Mouse (Mus musculus) cerebellum, adult 9-11 months (tissue): ENCODE measurements at regions not wholly inside any gene's neighbourhood (a gene's known extent, or its start where the extent isn't known, plus 50 kb on each side); places are given as distances from the start of the nearest gene placed in this dataset.

ENCODE experiments used
- DNase-seq: peaks from one replicate; pipeline ENCODE4 v3.0.0; 2022

DNA sequence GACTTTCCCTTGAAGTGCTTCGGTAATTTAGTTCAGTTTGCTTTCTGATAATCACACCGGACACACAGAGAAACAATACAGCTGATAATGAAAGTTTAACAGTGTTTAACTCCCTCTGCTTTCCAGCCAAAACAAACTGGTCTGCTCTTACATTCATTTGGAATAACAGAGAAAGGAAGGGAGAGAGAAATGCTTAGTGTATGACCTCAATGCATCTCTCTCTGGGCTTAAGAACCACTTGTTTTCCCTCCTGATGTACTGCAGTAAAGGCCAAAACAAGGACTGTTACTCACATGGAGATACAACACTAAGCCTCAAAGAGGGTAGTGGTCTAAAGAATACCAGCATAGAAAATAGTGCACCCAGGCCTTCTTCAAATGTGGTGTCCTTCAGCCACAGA, 478.9 kb downstream of the Efnb2 start:
- no peak for DNase-seq

DNA sequence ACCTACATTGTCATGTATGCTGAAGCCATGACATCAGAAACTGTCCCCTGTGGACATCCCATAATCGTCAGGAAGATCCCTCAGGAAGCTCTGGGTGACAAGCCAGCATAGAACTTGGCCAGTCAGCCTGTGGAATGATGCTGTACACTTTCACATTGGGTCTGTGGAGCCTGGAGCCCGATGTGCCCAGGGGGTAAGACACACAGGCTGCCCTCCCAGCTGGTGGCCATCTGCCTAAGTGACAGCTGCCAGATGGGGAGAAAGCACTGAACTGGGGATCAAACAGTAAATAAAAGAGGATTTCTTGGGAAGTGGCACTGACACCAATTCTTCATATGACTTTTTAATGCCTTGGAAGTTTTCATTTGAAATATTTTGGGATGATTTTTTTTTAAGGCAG, 486.8 kb downstream of the Efnb2 start:
- DNase-seq: peak; percentile 7

DNA sequence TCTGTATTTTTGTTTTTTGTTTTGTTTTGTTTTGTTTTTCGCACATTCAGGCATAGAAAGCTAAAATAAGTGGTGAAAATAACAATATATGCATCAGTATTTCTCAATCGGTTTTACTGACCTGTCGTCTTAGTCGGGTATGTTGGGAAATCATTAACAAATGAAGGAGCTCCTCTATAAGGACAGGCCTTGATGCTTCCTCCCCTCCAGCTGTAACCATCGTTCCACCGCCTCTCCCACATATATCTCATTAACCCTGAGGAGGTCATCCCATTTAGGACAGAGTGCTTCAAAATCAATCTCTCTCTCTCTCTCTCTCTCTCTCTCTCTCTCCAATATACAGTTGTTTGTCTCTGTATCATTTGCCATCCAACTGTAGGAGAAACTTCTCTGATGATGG, 492.4 kb downstream of the Efnb2 start:
- DNase-seq: no peak

DNA sequence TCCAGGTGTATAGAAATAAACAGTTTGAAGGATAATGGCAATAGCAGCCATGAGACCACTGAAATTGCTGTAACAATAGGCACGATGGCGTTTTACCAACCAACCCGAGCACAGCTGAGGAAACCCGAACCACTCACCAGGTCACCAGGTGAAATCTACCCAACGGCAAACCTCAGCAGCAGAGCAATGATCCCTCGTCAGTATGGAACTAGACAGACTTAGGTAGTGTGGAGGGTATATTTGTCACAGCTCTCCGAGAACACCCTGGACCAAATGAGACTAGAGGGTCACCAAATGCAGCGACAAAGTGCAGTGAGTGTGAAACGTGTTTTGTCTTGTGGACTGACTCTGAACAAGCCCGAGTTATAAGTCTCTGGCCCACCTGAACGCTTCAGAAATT, 492.8 kb downstream of the Efnb2 start:
- no peak for DNase-seq

DNA sequence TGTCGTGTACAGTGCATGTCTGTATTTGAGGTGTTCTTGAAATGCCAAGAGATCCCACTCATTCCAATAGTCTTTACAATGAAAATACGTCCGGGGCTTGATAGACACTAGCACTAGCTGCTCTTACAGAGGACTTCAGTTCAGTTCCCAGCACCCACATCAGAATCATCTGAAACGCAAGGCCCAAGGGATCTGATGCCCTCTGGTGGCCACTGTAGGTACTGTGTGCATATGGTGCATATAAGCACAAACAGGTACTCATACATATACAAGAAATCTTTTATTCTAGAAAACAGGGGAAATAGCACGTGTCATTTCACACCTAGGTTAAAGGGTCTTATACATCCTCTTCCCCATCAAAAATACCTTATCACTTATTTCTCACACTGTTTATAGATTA, 513.5 kb downstream of the Efnb2 start:
- no peak for DNase-seq

DNA sequence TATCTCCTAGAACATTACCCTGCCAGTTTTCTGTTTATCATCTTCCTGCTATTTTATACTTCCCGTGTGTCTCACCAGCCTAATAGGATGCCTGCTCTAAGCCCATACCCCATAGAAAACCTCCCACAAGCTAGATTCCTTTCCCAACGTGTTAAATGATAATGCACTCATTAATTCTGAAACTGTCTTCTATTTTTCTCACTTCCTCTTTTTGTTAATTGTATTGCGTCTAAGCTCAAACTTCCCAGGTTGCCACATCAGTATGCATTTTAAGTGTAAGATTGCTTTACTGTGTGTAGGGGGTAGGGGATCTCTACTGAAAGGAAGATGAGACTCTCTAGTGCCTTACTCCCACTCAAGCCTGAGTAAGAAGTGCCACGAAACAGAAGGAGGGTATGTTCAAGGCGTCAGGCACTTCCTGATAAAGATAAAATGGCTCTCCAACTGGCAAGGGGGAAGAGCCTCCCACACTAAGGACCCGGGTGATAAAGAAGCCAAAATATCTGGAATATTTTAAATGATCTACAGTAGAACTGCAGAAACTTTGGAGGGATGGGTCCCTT, 518.0 kb downstream of the Efnb2 start:
- DNase-seq: no peak

DNA sequence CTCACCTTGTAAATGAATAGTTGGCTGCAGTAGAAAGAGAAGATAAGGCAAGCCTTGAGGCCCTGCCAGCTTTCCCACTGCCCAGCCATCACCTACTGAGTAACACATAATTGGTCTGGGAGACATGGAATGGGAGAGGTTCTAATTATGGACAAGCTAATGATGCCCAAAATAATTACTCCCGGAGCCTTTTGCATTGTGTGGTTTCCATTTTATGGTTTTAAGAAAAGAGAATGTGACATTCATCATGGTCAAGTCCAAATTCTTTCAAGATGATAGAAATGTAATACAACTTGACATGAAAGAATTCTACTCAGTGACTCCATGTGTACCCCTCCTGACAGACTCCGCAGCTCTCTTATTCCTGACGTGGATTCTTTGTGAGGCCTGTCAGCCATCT, 518.6 kb downstream of the Efnb2 start:
- DNase-seq: no peak

DNA sequence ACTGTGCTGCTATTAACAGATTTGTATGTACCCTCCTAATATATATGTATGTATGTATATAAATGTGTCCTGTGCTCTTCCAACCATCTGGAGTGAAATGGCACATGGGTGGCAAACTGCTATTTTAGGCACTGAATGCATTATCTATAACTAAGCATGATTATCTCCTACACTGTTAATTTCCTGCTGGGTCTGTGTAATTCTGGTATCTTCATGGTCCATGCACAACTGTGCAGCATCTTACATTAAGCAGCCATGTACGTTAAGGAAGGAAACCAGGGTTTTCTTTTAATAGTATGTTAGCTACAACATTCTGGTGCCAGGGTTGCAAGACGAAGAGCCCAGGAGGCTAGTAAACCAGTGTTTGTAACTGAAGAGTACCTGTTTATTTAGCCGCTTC, 521.3 kb downstream of the Efnb2 start:
- no peak for DNase-seq

DNA sequence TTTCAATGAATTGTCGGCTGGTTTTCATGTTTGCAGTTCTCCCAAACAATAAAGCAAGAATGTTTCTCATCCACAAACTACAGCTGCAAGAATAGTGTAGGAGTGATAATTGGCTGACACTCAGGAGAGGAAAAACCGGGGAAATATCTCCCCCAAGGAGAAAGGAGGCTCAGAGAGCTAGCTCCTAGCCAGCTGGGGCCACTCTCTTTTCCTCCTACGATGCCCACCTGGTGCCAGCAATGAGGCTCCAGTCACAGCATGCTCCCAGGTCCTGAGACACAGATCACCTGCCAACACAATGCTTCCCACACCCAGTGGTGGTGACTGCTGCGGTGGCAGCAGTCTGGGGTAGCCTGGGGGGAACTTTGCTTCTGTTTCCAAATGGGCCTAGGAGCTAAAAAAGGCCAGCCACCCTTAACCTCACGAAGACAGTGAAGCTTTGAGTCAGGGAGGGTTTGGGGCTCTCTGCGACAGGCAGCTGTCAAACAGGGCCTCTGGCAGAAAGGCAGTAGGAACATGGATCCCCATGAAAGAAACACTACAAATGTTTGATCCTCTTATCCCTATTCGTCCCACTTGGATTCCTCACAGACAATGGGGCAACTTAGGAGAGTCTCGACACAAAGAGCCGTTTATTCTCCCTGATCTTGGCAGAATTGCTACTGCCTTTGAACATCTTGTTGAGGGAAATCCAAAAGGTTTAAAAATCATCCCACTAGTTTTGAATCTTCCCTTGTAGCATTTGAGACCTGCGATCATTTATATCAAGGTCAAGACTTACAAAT, 527.8 kb downstream of the Efnb2 start:
- no peak for DNase-seq

DNA sequence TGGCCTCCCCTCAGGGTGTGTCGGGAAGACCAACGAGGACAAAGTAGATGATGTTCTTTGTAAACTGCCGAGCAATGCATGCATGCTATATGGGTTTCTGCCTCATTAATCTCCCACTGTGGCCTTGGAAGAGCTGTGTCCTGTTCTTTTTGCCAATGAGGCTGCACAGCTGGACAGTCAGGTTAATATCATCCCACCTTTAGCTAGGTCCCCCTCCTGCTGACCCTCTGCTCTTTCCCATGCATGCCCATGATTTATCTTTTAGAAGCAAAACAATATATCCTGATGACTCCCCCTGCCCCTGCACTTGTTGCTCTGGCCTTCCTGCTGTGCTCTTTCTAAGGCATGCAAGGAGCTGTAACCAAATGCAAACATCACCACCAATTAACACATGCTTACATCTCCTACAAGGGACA, 529.1 kb downstream of the Efnb2 start:
- no peak for DNase-seq

DNA sequence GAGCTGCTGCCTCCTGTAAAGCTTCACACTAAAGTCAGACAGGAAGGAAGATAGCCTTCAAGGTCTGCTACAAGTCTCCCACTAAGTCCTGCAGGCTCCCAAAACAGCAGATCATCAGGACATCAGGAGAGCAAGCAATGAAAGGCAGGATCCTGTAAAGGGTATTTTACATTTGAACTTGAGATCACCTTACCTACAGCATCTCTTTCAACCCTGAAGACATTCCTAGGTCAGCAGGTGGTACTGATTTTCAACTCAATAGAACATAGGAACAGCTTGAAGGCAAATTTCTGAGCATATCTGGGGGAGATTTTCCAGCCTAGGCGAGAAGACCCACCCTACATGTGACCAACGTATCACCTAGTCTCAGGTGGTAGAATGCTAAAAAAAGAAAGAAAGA, 530.2 kb downstream of the Efnb2 start:
- no peak for DNase-seq

DNA sequence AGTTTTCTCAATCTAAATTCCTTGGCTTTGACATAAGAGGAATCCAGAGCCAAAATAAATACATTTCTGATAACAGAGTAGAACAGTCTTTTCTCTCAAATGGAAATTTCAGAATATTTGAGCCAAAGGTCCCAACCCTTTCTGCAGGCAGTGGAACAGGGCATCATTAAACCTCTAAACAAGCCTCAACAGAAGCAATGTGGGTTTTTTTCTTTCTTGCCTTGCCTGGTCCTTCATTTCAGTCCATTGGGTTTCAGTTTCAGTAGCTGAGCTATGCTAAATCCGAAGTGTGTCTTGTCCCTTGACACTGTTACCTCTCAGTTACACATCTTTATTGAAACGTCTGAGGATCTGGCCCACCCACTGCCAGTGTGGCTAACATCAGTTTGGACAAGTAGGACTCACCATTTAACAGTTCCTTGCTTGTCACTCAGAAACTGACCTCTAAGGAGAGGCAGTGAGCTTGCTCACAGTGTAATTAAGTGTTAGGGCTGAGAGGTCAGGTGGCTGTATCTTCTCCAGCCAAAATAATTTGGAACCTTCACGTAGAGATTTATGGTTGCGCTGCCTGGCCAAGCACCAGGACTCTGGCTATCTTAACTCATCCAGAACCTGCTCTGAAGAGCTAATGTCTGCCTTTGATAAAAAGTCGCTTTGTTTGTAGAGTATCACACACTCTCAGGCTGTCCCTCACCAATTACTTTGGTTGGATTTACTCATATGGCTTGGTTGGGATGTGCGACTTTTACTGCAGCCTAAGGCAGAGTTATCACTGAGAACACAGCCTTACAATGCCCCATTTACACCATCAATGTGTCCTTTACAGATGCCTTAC, 545.2 kb downstream of the Efnb2 start:
- no peak for DNase-seq

DNA sequence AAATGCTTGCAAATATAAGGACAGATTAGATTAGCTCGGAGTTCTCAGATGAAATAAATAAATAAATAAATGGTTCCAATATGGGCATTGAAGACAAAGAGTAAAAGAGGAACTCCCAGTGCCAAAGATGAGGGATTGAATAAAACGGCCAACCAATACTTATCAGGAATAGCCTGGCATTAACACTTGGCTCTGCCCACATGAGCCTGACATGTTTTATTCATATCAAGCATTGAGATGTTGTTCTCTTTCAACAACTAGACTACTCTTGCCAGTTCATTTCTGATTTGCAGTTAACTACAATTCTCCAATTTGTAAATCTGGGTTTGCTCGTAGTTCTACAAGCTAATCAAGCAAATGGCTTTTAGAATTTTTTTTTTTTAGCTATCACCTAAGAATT, 546.4 kb downstream of the Efnb2 start:
- no peak for DNase-seq

DNA sequence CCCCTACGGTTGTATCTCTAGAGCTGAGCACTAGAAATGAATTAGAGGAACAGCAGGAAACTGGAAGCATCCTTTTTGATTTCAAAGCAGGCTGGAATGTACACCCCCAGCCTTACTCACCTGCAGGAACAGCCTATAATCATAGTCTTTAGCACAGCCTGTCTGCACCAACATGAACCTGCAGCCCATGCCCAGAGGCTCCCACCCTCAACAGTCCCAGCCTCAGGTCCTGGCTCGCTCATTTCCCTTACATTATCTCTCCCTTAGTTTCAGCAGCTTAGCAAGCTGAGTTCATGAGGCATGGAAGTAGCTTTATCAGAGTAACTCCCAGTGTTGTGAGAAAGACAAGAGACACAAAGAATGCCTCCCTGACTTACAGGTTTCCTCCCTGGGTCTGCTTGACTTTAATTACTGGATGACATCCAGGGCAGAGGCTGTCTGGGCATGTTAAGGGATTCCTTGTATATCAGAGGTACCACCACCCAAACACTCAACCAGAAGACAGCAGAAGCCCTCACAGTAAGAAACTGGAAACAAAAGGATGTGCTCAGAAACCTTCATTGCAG, 551.2 kb downstream of the Efnb2 start:
- no peak for DNase-seq

DNA sequence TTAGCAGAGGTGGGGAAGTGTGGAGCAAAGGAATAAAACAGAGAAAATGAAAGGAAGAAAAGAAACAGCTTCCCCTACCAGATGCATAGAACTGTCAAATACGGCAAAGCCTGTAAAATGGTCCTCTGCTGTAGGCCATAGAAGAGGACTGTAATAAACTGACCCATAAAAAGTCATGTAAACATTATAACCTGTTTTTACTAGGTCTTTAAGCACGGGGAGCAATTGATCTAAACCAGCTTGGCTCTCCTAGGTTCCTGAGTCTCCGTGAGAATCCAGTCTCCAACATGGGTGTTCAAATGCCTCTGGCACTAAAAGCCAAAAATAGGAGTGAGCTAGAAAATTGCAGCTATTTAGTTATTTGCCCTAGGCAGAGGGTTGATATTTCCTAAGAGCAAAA, 557.5 kb downstream of the Efnb2 start:
- no peak for DNase-seq

DNA sequence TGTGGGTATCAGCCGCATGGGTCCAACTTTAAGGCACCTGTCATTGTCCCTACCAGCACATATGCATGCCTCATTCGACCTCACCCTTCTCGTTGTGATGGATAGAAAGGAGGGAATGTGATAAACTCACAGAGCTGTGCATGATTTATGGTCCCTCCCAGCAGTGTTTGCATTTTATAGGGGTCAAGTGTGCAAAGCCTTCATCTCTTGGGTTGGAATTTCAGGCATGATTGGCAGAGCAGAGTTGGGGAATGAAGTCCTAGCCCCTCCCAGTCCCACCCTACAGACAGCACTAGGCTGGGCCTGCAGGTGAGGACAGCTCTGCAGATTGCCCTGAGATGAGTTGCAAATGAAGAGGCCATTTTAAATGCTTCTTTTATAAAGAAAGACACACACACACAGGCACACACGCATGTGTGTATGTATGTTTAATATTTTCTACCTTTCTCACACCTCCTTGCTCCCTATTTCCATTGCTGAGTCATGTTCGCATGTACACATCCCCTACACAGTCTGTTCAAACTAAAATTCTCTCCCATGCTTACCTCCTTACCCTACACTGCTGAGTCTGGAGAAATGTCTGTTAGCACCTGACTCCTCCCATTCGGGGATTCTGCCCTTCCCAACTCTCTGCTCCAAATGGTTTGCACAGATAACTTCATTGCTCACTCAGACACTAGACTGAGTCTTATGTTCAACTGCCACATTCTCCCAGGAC, 558.9 kb downstream of the Efnb2 start:
- no peak for DNase-seq

DNA sequence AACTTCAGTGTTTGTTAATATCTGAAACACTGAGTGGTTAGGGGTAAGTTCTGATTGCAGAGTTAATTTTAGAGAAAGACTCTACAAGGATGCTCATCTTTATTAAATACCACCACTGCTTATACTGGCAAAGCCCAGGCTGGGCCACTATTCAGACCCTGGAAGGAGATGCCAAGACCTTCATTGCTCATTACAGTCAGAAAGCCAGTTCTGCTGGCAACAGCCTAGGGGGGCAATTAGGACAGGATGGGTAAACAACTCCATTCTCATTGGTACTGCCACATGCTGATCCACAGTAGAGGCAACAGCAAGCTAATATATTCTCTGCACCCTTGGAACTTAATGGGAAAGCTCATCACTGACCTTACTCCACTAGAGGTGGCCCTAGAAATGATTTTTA, 568.5 kb downstream of the Efnb2 start:
- peak; percentile 20 for DNase-seq

DNA sequence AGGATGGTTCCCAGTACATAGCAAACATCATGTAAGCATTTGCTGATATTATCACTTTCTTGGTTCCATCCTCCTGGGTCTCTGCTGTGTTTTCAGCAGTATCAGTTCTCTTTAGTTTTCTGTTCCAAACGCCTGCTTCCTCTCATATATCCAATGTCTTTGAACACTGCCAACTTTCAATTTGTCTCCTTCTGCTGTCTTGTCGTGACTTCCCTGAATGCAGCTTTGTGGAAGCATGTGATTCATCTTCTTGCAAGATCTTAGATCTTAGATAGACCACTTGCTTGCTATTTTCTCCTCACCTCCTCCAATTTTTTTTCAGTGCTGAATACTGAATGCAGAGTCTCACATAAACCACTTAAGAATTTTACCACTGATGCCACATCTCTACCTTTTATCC, 576.4 kb downstream of the Efnb2 start:
- DNase-seq: no peak

DNA sequence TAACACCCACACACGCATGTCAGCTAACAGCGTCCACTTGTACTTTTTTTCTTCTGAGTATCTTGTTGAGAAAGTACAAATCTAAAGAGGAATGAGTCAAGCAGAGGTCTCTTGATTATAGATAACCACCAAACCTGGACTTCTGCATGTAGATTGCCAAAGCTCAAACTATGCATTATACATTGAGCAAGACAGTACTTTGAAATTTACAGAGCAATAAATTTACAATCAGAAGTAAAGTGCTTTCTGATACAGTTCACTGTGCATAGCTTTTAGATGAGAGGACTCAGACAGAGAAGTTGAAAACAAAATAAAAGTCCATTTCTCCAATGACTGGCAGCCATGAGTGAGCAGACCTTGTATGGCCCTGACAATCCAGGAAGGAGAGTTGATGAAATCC, 597.0 kb downstream of the Efnb2 start:
- no peak for DNase-seq

DNA sequence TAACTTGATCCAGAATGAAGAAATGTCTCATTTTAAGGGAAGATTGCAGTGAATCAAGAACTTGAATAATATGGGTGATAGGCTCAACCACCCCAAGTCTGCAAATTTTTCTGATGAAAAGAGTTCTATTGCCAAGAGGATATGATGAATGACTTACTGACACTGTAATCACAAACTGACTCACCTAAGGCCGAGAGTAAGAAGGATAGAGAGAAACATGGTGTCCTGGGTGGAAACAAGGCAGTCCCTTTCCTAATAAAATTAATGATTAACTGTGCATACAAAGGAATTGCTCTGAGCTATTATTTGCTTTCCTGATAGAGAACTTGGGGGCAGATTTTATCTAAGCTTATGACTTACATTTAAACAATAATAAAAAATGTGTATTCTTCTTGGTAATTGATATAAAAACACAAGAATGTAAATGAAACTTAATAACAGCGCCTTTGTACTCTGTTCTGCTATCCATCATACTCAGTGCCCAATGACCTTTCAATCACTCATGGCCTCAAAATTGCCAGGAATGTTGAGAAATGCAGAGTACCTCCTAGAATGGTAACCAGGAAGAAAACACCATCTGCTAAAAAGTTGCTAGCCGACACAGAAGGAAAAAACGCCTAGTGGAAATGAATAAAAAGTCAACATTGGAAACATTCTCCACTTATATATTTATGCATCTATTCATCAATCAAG, 606.7 kb downstream of the Efnb2 start:
- no peak for DNase-seq

DNA sequence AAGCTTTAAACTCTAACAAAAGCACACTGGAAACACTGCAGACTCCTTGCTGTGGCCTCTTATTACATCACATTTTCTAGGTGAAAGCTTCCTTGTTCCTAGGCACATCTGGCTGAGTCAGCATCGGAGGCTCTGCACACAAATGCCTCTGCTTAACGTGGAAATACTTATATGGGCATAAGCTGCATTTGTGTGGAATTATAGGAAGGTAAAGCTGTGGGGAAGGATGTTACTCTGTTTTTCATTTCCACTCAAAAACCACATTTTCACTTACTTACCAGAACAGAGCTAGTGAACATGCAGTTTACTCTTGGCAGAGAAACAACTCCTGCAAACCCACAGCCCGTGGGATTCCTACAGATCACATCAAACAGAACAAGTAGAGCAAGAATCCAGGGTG, 609.9 kb downstream of the Efnb2 start:
- DNase-seq: no peak

DNA sequence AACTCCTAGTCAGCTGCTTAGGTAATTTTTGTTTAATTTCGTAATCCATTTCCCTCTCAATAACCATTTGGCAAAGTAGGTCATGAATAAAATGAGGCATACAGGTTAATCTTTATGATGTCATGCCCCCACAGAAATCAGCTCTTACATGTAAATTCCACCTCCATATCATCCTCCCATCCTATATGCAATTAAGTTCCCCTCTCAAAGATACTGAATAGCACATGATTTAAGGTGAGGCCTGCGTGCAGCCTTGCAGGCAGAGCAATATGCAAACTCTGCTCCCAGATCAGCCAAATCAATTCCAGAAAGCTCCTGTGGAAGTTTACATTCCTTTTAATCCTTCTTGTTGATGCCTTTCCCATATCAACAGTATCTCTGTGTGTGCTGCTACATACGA, 610.3 kb downstream of the Efnb2 start:
- no peak for DNase-seq

DNA sequence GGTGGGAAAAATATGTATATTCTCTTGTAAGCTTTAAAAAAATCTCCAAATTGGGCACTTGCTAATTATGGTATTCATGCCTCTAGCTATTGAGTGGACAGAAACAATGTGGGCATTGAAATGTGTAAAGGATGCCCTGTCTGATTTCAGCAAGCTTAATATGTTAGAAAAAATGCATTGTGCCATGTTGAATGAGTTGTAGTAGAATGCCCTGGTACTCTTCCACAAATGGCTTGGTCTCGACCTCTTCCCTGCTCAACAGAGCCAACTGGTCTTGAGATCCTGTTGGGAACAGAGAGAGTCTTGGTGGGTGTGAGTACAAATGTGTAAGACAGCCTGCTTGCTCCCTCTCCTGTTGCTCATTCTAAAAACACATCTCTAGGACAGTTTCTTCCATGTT, 616.1 kb downstream of the Efnb2 start:
- DNase-seq: no peak
